Mouse (Mus musculus) large intestine, adult 2 months (tissue): ENCODE measurements around the gene Skp2. TPM values are rescaled to one million over a fixed set of nuclear protein-coding genes. Genes with fewer than 3 reads are reported as not detected.
"Not testable (repeated sequence)": the region's sequence is repeated elsewhere in the genome, so short reads cannot be mapped to it uniquely, and the experiment has no call there.

Experiments used
- DNase-seq: peaks from one replicate; pipeline ENCODE4 v3.0.0-alpha.2; 2012; ENCODE audit warnings: low read depth, low spot score
- WGBS: fragments of 180-500 bp; shearing (Covaris S2); methylation state at CpG from one replicate; pipeline ENCODE4 v1.1.7; 2018; 5-methylcytosine and 5-hydroxymethylcytosine counted together
- polyA plus RNA-seq: library from polyadenylated mRNA; depleted of rRNA; stranded (reverse); fragments of >200 nt; gene quantifications from 2 replicates; pipeline ENCODE4 v1.2.3, GENCODE M21; 2012; rRNA removed

Gene Skp2
- 2.4 and 3.0 TPM in 2 replicates for polyA plus RNA-seq

DNA sequence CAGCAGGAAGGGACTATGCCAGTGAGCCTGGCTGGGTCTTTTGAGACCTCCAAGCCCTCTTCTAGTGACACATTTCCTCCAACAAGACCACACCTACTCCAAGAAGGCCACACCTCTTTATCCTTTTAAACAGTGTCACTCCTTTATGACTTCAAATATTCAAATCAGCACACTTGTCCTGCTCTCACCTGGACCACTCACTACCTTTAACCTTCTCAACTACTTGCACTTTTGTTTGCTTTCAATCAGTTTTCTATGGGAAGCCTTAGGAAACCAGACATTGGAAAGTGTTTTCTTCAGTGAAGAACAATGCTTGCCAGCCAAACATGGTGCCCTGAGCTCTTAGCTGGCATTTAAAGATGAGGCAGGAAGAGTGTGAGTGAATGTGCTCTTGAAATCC is at the start of gene Skp2:
TSS of gene Skp2 (minus strand) at position 101 of the 400 bp plus-strand sequence.
- DNase-seq, result no peak

DNA sequence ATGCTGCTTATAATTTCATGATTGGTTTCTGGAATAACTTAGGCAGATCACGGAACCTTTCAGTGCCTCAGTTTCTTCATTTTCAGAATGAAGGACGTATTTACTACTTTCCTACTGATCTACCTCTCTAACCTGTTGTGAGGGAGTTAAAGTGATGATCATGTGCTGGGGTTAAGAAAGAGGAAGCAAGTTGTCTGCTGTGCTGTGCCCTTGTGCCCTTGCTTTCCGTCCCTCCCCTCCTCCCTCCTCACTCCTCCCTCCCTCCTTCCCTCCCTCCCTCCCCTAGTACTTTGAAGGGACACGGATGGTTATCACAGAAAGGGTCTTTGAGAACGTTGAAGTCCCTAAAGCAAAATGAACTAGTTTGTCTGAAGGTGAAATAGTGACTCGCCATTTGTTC is 43.2 kb upstream of the Skp2 start:
- DNase-seq, result no peak
- 71% methylated on average over 6 of the region's 6 CpGs for WGBS

DNA sequence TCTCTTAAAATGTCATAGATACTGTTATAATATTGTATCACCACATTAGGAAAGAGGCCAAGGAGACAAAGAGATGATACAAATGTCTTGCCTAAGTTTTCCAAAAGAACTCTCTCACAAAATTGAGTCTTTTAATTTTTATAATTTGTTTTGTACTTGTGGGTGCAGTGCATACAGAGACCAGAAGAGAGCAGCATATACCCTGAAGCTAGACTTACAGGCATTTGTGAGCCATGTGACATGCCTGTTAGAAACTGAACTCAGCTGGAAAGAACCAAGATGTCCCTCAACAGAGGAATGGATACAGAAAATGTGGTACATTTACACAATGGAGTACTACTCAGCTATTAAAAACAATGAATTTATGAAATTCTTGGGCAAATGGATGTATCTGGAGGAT is 37.5 kb upstream of the Skp2 start:
- DNase-seq, result not testable (repeated sequence)

DNA sequence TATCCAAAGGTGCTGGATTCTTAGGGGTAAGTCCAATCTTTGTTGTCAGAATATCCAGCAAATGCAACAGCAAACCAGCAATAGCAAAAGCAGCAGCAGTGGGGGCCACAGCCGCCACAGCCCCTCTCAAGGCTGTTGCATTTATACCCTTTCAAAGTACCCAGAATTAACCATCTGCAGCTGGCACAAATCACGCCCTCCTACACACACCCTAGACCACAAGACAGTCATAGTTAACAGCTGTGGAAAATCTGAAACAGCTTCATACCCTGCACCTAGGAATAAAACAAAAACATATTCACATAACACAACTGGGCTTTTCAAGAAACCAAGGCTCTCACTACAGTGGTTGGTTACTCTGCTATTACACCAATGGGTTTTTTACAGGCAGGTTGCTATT is 34.6 kb upstream of the Skp2 start:
- no peak for DNase-seq

DNA sequence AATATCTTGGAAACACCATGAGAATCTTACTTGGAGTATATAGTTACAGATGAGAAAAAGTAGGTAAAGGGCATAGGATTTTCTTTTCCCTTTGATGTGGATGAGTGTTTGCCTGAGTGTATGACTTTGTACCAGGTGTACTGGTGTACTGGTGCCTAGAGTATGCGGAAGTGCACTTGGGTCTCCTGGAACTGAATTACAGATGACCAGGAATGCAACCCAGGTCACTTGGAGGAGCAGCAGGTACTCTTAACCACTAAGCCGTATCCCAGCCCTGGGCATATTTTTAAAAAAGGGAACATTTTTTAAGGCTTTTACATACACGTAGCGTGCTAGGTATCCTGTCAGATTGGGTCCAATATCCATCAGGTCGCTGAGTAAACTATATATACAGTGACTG is 28.8 kb upstream of the Skp2 start:
- DNase-seq, result no peak
- 94% methylated on average over 5 of the region's 5 CpGs for WGBS

More for the DNA sequence above, 34.6 kb upstream of the Skp2 start:
- 89% methylated on average over 2 of the region's 2 CpGs for WGBS

DNA sequence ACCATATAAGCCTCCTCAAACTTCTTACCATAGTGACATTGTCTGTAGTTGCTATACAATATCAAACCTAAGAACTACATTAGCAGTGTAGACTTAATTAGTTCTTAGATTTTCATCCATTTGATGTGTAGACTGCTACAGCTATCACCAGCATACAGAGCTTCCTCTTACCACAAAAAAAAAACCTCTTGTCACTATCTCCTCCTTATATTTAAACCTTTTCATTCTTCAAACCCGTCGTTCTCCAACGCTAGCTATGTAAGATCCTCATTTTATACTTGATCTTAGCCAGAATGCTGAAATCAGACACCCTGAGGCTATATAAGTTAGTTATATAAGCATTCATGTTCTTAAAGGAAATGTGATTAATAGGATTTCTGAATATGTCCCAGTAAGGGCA is 21.8 kb upstream of the Skp2 start:
- WGBS, result 91% methylated on average over 3 of the region's 3 CpGs
- DNase-seq, result no peak

DNA sequence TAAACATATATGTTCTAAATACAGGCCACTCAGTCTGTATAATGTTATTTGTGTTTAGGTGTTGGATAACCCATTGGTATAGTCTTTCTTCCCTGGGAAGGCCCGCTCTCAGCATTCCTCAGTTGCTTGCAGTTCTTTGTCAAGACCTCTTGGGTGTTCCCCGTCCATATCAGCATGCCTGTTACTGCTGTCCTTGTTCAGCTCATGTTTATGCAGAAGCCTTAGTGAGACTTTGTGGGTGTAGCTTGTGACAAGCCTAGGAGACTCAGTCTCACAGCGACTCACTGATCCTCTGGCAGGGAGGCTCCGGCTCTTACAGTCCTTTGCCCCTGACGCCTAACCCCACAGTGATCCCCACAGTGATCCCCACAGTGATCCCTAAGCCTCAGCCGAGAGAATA is 8.9 kb upstream of the Skp2 start:
- no peak for DNase-seq
- WGBS, result 81% methylated on average over 6 of the region's 6 CpGs

DNA sequence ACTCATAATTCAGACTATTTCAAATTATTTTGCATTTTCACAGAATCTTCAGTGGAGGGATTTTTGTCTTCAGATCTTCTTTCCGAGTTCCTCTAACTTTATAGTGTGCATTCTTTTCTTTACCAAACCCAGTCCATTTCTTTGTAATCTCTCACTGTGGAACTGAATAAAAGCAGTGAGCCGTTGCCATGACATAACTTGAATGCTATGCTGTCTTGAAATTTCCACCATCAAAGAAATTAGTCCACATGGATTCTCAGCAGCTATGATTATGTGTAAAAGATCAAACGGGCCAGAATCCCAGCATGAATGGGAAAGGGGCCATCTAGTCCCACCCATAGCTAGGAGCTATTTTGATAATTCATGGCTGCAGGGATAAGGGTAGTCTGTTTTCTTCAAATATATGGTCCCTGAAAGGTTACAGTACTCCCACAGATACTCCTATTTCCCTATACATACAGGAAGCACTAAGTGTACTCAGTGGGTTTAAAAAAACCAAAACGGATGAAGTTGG is 7.4 kb upstream of the Skp2 start:
- DNase-seq, result no peak
- 80% methylated on average over 4 of the region's 4 CpGs for WGBS

DNA sequence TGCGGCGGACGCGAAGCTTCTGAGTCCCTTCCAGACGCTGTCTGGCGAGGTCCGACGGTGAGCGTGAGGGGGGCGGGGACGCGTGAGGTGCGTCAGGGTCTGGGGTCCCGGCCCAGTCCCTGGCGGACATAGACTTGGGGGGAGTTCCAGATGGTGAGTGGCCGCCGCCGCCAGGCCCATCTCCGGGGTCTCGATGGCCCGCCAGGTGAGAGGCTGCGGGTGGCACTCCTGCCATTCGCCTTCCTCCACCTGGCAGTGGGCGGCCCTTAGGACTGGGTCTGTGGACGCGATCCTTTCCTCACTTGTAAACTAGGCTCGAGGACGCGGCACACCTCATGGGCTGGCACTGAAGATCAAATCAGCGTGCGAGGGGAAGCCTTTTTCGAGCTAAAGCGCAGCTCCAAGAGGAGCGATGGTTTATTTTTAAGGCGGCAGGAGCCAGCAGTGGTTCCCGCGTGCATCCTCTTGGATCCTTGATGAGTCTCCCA is 14.5 kb downstream of the Skp2 start:
- WGBS, result 0% methylated on average over 37 of the region's 37 CpGs
- no peak for DNase-seq

DNA sequence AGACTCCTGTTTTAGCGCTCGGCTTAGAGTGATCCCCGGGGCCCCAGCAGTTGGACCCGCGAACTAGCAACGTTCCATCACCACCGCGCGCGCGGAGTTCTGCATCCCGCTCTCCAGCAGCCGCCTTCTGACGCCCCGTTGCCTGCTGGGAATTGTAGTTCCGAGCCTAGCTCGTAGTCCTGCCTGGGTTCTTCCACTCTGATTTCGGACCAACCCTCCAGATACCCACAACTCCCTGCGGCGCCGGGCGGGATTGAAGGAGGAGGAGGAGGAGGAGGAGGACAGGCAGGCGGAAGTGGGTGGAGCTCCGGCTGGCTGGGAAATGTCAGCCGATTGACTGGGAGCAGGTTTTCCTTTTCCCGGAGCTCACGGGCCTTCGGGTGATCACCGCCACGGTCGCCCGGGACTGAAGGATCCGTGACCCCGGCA is 15.0 kb downstream of the Skp2 start, which contains the start of gene Lmbrd2:
TSS of gene Lmbrd2 (plus strand) at position 299 of the 429 bp plus-strand sequence.
- WGBS, result 1% methylated on average over 34 of the region's 34 CpGs

DNA sequence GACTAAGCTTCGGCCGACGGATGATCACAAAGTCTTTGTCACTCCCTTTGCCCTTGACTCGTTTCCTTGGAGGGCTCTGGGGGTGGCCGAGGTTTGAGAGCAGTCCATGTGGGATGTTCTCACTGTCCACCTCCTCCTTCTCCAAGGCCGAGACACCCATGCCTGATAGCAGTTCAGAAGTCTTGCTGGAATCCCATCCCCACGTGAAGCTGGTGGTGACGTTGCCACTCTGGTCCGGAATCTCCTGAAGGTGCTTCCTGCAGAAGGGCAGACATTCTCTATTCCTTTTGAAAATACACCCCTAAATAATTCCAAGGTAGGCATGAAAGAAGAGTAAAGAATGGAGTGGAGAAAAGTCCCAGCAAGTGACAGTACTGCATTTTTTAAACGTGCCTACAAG is 15.8 kb downstream of the Skp2 start:
- no peak for DNase-seq
- WGBS, result 28% methylated on average over 10 of the region's 10 CpGs

More for the DNA sequence above, 15.0 kb downstream of the Skp2 start, which contains the start of gene Lmbrd2:
- peak; percentile 95 for DNase-seq

DNA sequence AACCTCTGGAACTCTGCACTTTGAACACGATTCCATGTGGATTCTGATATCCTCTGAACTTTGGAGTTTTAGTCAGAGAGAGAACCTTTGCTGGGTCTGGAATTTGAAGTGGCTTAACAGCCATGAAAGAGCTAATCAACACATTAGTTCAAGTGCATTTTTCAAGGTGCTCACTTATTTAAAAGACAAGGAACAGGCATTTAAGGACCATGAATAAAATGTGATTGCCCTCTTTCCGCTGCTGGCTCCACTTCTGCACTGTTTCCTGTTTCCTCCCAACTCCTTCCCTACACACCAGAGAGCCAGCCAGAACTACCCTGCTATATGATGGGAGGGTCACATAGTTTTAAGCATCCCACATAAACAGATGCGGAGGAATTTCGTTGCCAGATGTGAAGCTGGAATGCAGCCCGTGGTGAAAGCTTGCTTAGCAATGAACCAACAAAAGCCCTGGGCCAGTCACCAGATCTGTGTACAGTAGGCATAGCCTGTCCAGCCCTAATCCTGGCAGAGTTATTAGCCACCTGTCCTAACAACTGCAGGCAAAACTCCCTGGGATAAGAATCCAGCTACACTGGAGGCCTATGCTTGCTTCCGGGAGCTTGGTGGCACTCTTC is 20.2 kb downstream of the Skp2 start:
- WGBS, result 28% methylated on average over 6 of the region's 6 CpGs
- DNase-seq, result no peak

DNA sequence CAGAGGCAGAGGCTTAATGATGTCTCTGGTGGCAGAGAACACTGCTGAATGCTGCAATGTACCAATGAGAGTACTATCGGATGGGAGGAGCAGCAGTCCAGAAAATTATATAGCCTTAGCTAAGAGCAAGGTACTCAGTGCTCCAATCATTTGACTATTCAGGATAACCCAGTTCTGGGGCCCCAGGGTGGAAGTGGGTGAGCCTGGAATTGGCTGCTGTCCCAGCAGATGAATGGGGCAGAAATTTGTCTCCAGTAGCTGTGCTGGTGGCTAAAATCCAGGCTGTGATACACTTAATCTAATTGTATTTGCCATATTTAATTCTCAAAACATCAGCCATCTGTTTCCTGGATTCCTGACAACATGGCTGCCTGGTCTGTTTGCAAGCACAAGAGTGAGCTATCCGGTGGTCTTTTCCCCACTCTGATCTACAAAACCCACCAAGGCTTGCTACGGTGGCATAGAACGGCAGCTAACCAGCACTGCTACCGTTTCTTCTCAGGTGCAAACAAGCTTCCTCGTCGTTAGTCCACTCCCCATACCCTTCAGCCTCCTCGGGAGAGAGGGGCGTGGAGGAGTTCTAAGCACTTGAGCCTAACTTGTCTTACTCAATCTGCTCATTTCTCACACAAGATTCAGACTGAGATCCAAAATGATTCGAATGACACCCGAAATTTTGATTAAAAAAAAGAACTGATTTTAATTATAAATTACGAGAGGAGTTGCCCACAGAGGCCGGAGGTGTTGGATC is 22.4 kb downstream of the Skp2 start:
- DNase-seq, result no peak
- 43% methylated on average over 13 of the region's 13 CpGs for WGBS

DNA sequence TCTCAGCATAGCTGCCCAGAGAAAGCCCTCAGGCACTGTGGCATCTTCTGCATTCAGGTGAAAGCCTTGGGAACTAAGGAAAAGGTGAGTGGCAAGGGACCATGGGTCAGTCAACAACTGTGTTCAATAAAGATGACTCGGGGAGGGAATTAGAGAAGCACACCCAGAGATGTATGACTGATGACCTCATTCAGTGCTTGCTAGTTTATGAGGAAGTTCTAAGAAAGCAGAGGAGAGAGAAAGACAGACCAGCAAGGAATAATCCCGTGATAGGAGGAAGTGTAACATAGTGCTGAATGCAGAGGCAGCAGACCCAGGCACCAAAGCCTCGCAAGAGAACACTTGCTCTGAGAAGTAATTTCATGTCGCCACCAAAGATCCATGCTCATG is 23.7 kb downstream of the Skp2 start:
- WGBS, result 46% methylated on average over 4 of the region's 4 CpGs
- no peak for DNase-seq

DNA sequence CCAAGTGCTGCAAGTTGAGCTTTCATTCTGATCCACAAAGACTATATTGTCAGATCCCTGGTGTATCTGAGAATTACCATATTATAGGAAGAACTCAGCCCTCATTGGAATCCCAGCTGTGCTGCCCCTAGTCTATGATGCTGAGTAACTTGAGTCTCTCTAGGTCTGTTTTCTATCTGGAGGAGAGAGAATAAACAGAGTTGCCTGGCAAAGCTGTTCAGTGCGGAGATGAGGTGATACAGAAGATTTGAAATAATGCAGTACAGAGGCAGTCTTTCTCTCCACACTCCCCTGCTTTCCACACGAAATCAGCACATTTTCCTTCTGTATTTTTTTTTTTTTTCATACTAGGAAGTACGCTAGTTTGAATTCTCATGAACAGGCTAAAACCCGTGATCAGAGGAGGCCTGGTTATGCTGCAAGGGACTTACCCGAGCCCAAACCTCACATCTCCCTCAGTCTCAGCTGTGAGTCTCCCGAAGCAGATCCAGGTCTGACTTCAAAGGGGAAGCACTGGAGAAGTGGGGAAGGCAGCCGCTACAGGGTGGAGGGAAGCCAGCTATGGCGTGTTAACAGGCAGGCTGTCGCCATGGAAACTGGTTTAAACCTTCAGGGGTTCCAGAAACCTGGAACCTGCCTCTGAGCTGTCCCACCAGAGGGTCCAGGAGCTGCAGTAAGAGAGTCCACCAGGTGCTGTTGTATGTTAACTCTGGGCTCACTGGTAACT is 24.3 kb downstream of the Skp2 start:
- DNase-seq, result no peak
- WGBS, result 83% methylated on average over 9 of the region's 9 CpGs

DNA sequence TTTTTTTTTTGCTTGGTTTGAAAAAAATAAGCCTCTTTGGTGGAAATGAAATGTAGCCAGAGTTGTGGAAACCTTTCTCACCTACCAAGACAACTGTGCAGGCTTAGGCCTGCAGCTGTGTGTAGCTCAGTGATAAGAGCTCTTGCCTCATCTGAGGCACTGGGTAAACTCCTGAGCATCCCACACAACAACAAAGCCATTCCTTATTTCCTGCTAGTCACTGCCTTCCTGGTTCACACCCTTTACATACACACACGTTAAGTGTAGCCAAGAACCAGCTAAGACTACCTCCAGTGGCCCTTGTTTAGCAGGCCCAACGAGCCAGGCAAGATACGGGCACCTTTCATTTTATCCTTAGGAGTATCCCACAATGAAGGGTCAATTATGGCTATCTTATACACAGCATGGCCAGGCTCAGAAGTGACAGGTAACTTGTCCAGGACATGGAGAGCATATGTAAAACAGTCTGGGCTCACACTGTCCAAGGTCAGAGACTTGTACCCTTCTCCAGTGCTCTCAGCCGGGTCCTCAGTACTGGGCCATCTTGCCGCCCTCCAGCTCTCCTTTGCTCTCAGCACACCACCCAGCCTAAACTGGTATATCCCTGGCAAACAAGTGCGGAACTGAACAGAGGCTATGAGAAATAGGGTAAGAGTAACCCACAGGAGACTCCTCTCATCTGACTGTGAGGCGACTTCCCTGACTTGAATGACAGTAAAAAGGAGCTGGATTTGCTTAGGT is 28.0 kb downstream of the Skp2 start:
- no peak for DNase-seq
- 71% methylated on average over 7 of the region's 7 CpGs for WGBS

DNA sequence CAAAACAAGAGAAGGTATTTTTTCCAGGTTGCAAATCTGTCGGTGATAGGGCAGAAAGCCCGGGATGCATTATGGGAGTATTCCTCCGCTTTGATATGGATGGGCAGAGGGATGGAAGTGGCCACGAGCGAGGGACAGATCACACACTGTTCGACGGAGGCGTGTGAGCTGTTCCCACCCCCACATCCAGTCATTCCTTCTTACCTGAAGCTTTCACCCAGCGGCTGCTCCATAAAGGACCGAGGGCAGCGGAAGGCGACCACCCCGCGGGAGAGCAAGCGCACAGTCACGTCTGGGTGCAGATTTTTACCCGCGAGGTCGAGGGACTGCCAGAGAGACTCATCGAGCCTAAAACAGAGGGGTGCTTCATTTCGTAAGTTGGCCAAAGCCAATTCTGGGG is 30.4 kb downstream of the Skp2 start:
- WGBS, result 92% methylated on average over 21 of the region's 21 CpGs
- no peak for DNase-seq

DNA sequence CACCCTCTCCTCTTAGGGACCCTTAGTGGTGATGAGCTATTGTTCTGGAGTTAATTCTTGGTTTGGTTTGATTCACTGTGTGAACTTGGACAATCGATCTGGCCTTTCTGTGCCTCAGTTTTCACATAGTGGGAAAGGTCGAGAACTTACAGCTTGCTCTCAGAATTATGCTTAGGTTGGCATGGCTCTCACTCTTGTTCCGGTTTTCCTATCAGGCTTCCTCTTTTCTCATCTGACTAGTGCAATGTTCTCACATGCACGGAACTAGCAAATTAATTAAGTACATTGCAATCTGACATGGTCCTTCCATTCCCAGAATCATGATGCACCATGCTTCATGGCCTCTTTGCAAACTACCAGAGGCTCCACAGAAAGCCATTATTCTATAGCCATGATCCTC is 32.2 kb downstream of the Skp2 start:
- DNase-seq, result no peak
- WGBS, result 84% methylated on average over 4 of the region's 4 CpGs

DNA sequence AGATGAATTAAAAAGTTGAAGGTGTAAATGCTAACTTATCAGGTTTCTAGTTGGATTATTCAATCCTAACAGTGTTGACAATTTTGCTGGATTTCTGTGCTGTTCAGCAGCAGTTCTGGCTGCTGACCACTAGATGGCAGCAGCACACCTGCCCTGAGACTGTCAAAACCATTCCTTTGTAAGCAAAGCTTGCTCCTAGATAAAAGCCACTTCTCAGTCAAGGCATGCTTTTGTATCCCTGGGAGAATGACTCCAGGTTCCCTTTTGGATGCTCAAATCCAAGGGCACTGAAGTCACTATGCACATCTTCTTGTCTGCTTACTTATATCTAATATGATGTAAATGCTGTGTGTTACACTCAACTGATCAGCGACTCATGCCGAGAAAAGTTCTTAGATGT is 35.1 kb downstream of the Skp2 start:
- WGBS, result 96% methylated on average over 2 of the region's 2 CpGs
- DNase-seq, result no peak

DNA sequence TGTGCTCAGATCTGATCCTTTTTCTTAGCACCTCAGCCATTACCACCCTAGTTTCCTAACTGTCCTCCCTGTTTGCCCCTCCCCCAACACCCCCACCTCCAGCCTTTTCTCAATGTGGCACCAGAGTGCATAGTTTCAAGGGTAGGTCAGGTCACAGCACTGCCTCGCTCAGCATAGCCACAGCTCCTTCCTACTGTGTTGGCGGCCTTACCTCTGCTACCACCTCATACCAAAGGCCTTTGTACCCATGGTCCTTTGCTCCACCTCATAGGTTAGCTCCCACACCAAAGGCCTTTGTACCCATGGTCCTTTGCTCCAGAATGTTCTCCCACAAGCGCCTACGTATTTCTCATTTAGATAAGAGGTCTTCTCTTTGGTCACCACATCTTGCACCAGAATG is 36.4 kb downstream of the Skp2 start:
- WGBS, result 93% methylated on average over 4 of the region's 4 CpGs
- no peak for DNase-seq
